Mouse (Mus musculus) right cerebral cortex, postnatal 4 days (tissue): ENCODE results near the gene Hcar1.

Experiments
- DNase-seq: peaks from one replicate; pipeline ENCODE4 v3.0.0-alpha.2; 2022

The Hcar1 gene

DNA sequence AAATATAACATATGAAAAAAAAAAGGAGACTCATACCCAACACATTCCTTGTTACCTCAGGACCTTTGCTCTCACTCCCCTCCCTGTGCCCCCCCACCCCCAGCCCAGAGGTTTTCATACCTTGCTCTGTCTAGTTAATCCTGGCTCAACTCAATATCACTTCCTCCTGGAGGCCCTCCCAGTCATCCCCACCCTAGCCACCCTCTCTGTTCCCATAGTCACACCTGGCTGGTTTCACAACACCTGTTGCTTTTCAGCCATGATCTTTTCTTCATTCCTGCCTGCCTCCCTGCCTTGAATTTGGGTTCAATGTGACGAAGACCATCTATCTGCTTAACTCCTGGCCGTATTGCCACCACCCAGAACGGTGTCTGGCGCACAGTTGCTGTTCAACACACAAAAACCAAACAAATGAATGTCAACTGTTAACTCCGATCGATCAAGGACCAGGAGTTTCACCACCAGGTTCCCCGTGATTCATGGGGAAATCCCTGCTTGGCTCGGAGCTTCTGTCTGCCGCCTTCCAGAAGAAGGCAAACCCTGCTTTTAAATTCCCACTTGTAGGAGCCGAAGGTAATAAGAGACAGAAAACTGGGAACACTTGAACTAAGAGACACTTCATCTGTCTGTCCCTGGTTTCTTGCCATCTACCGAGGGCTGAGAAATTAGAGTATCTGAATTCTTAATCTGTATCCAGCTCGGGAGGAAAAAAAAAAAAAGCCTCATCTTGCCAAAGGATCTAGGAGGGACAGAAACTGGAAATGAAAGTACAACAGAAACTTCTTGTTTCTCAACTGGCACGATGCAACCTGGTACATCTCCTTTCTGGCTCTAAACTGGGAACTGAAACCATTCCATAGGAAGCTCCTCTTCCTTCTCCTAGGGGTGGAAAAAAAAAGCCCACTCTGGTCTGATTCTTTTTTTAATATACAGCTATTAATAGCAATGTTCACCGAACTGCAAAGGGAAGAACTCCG lies 17.2 kb downstream of the Hcar1 start:
- no peak for DNase-seq

DNA sequence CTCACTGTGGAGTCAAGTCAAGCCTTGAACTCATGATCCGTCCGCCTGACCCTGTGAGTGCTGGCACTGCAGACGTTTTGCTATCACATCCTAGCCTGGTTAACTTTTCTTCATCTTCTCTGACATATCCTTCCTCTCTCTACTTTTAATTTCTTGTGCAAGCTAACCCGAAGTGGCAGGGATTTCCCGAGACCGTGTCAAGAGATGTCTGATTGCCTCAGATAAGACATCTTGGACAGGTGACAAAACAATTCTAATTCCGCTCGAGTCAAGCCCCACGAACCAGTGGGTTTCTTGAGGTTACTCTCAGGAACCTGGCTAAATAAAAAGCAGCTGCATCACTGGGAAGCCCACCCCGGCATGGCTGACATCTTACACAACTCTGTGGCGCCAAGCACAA lies 21.0 kb downstream of the Hcar1 start:
- DNase-seq: no peak

DNA sequence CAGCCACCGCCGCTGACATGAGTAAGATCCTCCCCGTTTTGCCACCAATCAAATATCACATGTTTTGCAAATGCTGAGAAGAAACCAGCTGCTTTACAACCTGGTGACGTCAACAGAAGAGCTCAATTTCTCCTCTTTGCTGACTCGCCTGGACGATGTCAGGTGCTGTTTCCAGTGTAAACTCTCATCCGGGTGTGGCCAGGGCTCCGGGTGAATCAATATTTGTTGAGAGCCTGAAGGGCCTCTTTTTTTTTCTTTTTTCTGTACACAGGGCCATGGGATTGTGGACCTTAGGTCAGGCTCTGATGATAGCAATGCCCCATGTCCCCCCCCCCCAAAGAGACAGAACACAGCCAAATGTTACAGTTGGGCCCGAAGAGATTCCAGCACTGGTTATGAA lies 25.3 kb downstream of the Hcar1 start:
- DNase-seq: no peak

DNA sequence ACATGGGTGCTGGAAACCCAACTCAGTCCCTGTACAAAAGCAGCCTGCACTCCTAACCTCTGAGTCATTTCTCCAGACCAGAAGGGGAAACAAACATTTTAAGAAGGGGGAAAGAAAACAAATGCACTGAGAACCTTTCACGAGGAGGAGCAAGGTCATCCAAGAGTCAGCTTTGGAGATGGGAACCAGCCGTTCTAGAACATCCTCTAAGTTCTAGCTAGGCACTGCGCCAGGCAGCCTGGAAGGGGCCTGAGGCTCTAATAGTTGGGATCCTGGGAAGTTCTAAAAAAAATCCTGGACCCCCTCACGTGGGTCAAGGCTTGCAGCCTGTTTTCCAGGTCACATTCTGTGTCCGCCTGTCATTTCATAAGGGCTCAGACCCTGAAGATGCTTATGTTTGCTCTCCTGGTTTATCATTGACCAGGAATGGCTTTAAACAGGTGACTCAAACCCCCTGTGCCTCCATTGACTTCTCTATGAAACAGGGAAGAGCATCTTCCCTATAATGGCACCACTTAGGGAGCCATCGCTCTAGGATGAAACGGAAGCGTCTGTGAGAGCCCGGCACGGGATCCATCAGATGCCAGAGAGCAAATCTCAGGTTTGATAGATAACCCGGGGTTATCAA lies 25.8 kb downstream of the Hcar1 start:
- DNase-seq: no peak

DNA sequence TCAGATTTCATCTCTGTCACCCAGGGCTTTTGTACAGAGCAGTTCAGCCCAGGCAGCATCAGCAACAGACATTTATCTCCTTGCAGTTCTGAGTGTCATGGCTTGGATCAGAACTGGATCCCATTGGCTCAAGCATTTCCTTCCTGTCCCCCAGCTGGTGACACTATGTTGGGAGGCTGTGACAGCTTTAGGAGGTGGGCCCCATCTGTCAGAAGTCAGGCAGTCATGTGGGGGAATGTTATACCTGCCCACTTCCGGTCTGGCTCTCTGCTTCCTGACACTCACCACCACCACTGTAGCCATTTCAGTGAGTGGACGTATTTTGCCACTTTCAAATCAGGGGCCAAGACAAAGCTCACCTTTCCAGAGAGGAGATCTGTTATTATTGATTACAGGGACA lies 28.4 kb downstream of the Hcar1 start:
- DNase-seq: no peak

DNA sequence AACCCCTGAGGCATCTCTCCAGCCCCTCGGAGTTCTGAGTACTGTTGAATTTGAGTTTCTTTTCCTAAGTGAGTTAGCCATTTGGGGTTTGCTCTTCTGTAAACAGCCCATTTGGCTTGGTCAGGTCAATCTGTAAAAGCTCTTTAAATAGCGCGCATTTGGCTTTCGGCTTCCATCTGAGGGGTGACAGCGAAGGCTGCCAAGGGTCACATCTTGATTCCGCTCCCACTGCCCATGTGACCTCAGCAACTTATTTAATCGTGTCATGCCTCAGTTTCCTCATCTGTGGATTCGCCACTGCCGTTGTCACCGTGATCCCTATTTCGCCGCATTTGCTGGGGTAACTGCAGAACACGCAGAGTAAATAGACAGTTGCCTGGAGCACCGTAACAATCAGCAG lies 35.5 kb downstream of the Hcar1 start:
- DNase-seq: no peak

DNA sequence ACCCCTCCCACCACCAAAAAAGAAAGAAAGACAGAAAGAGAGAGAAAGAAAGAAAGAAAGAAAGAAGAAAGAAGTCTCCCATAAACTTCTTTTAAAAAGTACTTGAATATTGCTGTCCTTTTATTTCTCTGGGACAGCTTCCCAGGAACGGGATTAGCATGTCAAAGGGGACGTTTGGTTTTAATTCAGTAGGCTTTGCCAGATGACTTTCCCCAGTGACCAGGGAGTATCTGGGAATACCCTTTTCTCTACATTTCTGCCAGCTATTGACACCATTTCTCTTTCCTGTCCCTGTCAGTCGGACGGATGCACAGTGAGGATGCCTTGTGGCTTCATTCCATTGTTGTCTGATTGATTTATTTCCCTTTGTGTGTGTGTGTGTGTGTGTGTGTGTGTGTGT lies 36.0 kb downstream of the Hcar1 start:
- no peak for DNase-seq

DNA sequence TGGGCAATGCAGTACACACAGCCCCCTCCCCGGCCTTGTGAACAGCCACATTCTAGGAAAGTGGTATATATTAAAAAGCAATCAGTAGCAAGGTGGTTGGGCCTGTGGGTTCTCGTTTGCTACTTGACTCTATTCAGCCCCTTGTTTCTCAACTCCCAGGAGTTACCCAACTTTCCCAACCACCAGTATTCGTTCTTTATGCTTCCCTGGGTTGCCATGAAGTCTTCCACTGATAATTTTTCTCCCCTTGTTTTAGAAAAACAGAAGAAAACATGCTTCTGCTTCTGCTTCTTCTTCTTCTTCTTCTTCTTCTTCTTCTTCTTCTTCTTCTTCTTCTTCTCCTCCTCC lies 36.9 kb downstream of the Hcar1 start:
- no peak for DNase-seq

DNA sequence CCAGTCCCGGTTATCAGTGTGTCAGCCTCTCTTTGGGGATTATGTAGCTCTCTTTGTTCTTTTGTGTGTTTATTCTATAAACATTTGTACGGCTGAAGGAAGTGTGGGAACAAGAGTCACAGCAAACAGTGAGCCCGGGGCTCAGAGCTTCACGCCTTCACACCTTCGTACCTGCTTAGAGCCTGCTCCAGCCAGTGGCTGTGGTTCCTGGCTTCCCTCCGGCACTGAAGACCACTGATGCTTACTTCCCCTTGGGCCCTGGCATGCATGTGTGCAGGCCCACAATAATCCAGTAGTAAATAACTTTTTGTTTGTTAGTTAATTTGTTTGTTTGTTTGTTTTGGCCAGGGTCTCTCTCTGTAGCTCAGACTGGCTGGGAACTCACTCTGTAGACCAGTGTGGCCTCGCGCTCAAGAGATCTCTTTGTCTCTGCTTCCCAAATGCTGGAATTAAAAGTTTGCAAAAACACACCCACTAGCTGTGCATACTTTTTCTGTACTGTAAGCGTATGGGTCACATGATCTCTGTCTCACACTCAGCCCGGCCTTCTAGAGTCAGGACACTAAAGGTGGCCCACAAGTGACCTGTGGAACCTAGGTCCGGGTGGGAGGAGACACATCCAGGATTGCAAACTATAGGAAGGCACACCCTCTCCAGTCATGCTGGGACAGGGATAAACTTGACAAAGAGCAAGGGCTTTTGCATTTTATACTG lies 37.4 kb downstream of the Hcar1 start:
- DNase-seq: no peak

DNA sequence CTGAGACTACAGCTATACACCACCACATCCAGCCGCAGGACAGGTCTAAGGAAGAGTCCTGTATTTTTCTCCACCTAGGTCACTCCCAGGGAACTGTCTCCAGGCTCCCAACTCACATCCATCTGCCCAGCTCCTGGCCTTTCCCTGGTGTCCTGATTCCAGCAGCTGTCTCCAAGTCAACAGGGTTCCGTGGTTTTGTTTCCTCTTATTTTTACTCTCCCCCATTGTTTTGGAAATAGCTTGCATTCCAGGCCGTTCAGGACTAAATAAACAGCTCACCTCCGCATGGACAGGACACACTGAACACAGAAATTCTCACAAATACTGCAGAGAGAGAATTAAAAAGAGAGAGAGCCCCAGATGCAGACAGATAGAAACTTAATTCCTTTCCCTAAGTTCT lies 42.4 kb downstream of the Hcar1 start:
- DNase-seq: no peak

DNA sequence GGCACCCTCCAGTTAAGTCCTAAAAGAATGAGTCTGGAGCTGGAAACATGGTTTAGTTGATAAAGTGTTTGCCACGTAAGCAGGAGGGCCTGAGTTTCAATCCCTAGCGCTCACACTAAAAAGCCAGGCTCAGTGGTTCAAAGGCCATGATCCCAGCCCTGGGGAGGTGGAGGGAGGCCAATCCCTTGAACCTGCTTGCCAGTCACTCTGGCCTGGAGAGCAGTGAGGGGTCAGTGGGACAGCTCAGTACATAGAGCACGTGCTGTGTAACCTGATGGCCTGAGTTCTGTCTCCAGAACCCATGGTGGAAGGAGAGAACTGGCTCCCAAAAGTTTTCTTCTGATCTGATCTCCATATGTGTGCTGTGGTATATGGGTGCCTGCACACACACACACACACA lies 45.0 kb downstream of the Hcar1 start:
- DNase-seq: no peak

DNA sequence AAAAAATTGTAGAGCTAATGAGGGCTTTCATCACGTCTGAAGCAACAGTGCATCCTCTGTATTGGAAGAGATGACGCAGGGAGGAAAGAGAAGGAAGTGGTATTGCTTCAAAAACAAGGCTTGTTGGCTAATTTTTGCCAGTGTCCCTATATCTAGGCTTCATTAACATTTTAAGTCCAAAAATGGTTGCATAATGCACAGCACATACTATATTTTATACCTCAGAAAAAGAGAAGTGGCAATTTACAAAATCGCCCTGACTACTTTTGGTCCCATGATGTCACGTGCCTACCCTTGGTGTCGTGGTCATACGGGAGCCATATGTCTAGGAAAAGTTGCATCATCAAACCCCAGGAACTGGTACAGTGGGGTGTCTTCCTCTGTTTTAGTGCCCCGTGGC lies 47.5 kb downstream of the Hcar1 start:
- no peak for DNase-seq

DNA sequence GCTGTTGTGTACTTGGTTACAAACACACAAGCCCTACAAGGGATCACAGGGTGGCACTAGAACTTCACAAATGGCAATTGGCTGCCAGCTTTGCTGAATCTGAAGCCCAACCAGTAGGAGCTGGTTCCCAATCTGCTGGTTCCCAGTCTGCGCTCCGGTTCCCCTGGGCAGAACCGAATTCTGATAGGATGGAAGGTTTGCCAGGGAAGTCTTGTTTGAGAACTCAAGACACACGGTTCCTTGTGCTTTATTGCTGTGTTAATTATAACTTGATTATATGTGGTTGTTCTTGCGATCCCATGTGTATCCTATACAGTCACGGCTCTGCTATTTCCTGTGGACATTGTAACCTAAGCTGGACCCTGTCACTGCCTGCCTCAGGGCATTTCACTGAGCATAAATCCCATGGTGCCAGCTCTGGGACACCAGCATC lies 52.1 kb downstream of the Hcar1 start:
- peak; percentile 12 for DNase-seq
